Mouse (Mus musculus) heart, adult 2 months (tissue): ENCODE measurements around the gene Ndrg4.
A peak's percentile ranks its signal among the peaks of the same experiment; 100 is the strongest.

Source experiments
- CTCF ChIP-seq: fragments of 200-600 bp; IDR thresholded peaks from 2 replicates; pipeline ENCODE4 v1.8.1; 2022; ENCODE audit warnings: antibody characterized with exemption, mild to moderate bottlenecking, moderate library complexity
- POLR2A ChIP-seq: fragments of 200-500 bp; IDR thresholded peaks from 2 replicates; pipeline ENCODE4 v1.6.1; 2011; ENCODE audit warnings: mild to moderate bottlenecking, low read depth, low read length, control low read depth; ENCODE audit not compliant: insufficient read depth

DNA sequence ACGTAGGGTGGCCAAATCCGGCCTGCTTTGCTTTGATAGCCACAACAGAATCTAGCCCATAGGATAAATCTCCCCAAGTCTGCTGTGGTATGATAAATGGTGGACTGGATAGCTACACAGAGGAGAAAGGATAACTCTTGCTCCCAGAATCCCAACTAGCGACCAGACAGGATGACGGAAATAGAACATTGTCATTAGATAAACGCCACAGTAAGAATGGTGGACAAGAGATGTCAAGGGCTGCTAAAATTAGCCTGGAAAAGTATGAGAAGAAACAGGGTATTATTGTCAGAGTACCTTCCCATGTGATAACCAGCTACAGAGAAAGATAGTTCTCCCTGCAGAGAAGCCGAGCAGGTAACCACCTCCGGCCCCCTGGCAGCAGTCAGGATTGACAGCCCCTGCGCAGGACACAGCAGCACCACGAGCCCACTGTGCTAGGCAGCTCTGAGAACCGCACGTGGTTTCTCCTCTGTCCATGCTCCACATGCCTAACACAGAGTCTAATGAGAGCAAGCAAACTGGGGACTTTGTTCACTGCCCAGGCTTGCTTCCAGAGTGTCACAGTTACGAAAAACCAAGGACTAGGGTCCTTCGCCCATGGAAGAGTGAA lies 14.3 kb downstream of the Ndrg4 start:
- TF ChIP-seq POLR2A, result no peak
- peak; percentile 51 for TF ChIP-seq CTCF
